Mouse (Mus musculus): ENCODE results near the gene Gipc2. TPM values are rescaled to one million over a fixed set of nuclear protein-coding genes. Genes with fewer than 3 reads are reported as not detected.
A peak's percentile ranks its signal among the peaks of the same experiment; 100 is the strongest.

Gene Gipc2
- polyA plus RNA-seq (2016; fragmentation: Nextera tagmentation; extraction: Ambion mirVana), result 2.6 and 2.9 TPM in 2 replicates

GRCm38 (mm10) chr3:152166099-152166423, at the start of gene Gipc2:
Gipc2 (minus strand) TSS chr3:152166230.
- 0 out of 2 replicates have a peak, but pooled peaks cover 3% of the 10 kb centered on the region for H3K9me3 ChIP-seq
- H3K27ac ChIP-seq, result peak within 1 kb of the TSS; percentile 83
- H3K36me3 ChIP-seq, result no peaks in the 10 kb centered on the region
- no peak for DNase-seq (ENCODE audit: low spot score)
- peaks cover 24% of the 10 kb centered on the region for H3K4me1 ChIP-seq (replicated peaks)
- H3K4me3 ChIP-seq, result peak within 1 kb of the TSS; percentile 70
- H3K27me3 ChIP-seq (ENCODE audit: insufficient read depth, poor library complexity, severe bottlenecking), result peaks cover 46% of the 10 kb centered on the region
- 6% methylated on average over 10 of the region's 10 CpGs for WGBS

GRCm38 (mm10) chr3:152213416-152213815, 47.4 kb upstream of the Gipc2 start:
- WGBS, result 86% methylated on average over 3 of the region's 3 CpGs
- Histone ChIP-seq H3K9me3 (no peaks in the 10 kb centered on the region), H3K27me3 (ENCODE audit: insufficient read depth, poor library complexity, severe bottlenecking) (no peaks in the 10 kb centered on the region), H3K27ac (no peak overlapping the region), H3K36me3 (peaks cover 59% of the 10 kb centered on the region), H3K4me3 (peak overlapping the region; percentile 99), H3K4me1 (replicated peaks) (peaks cover 35% of the 10 kb centered on the region)
- DNase-seq (ENCODE audit: low spot score), result no peak

GRCm38 (mm10) chr3:152211731-152212279, 45.8 kb upstream of the Gipc2 start:
- peaks cover 37% of the 10 kb centered on the region for H3K4me1 ChIP-seq (replicated peaks)
- peaks cover 53% of the 10 kb centered on the region for H3K36me3 ChIP-seq
- H3K9me3 ChIP-seq, result no peaks in the 10 kb centered on the region
- 51% methylated on average over 7 of the region's 7 CpGs for WGBS
- H3K27me3 ChIP-seq (ENCODE audit: insufficient read depth, poor library complexity, severe bottlenecking), result no peaks in the 10 kb centered on the region
- peak overlapping the region; percentile 100 for H3K27ac ChIP-seq
- no peak for DNase-seq (ENCODE audit: low spot score)
- peak overlapping the region; percentile 99 for H3K4me3 ChIP-seq

- Histone ChIP-seq H3K36me3 (peaks cover 43% of the 10 kb centered on the region), H3K4me3 (peak overlapping the region; percentile 99), H3K4me1 (replicated peaks) (peaks cover 37% of the 10 kb centered on the region), H3K9me3 (no peaks in the 10 kb centered on the region), H3K27me3 (ENCODE audit: insufficient read depth, poor library complexity, severe bottlenecking) (no peaks in the 10 kb centered on the region), H3K27ac (peak overlapping the region; percentile 100)
- under 1% methylated on average over 68 of the region's 68 CpGs for WGBS
- DNase-seq (ENCODE audit: low spot score), result peak; percentile 72
These were observed 44.8 kb upstream of the Gipc2 start for GRCm38 (mm10) chr3:152210728-152211391.

GRCm38 (mm10) chr3:152209967-152210634, 44.1 kb upstream of the Gipc2 start, which contains the start of the genes Dnajb4 and Fubp1:
Dnajb4 (minus strand) TSS chr3:152210302.
Fubp1 (plus strand) TSS chr3:152210422.
- peak within 1 kb of the TSS; percentile 100 for H3K27ac ChIP-seq
- peaks cover 36% of the 10 kb centered on the region for H3K36me3 ChIP-seq
- peaks cover 37% of the 10 kb centered on the region for H3K4me1 ChIP-seq (replicated peaks)
- no peaks in the 10 kb centered on the region for H3K27me3 ChIP-seq (ENCODE audit: insufficient read depth, poor library complexity, severe bottlenecking)
- H3K4me3 ChIP-seq, result peak within 1 kb of the TSS; percentile 99
- DNase-seq (ENCODE audit: low spot score), result peak; percentile 100
- H3K9me3 ChIP-seq, result no peaks in the 10 kb centered on the region
- WGBS, result under 1% methylated on average over 85 of the region's 85 CpGs

- Histone ChIP-seq H3K36me3 (peaks cover 28% of the 10 kb centered on the region), H3K27me3 (ENCODE audit: insufficient read depth, poor library complexity, severe bottlenecking) (no peaks in the 10 kb centered on the region), H3K4me1 (replicated peaks) (peaks cover 37% of the 10 kb centered on the region), H3K27ac (peak overlapping the region; percentile 100), H3K9me3 (no peaks in the 10 kb centered on the region), H3K4me3 (peak overlapping the region; percentile 99)
- DNase-seq (ENCODE audit: low spot score), result peak; percentile 62
- WGBS, result 10% methylated on average over 25 of the region's 25 CpGs
These were observed 43.3 kb upstream of the Gipc2 start for GRCm38 (mm10) chr3:152209177-152209966.

GRCm38 (mm10) chr3:152208096-152208885, 42.3 kb upstream of the Gipc2 start:
- Histone ChIP-seq H3K9me3 (no peaks in the 10 kb centered on the region), H3K36me3 (peaks cover 26% of the 10 kb centered on the region), H3K4me3 (peak overlapping the region; percentile 99), H3K4me1 (replicated peaks) (peaks cover 29% of the 10 kb centered on the region), H3K27me3 (ENCODE audit: insufficient read depth, poor library complexity, severe bottlenecking) (no peaks in the 10 kb centered on the region), H3K27ac (0 out of 2 replicates have a peak overlapping the region, but pooled peaks have one; percentile 23)
- WGBS, result 93% methylated on average over 7 of the region's 7 CpGs
- DNase-seq (ENCODE audit: low spot score), result no peak

GRCm38 (mm10) chr3:152207156-152207555, 41.1 kb upstream of the Gipc2 start:
- 96% methylated on average over 4 of the region's 4 CpGs for WGBS
- no peak for DNase-seq (ENCODE audit: low spot score)
- H3K4me3 ChIP-seq, result no peak overlapping the region

GRCm38 (mm10) chr3:152204577-152204976, 38.5 kb upstream of the Gipc2 start:
- Histone ChIP-seq H3K36me3 (peaks cover 10% of the 10 kb centered on the region), H3K4me1 (replicated peaks) (peaks cover 11% of the 10 kb centered on the region), H3K4me3 (no peak overlapping the region), H3K27ac (no peak overlapping the region), H3K27me3 (ENCODE audit: insufficient read depth, poor library complexity, severe bottlenecking) (no peaks in the 10 kb centered on the region), H3K9me3 (no peaks in the 10 kb centered on the region)
- DNase-seq (ENCODE audit: low spot score), result no peak
- WGBS, result 87% methylated on average over 3 of the region's 3 CpGs

More at GRCm38 (mm10) chr3:152207156-152207555, 41.1 kb upstream of the Gipc2 start:
- no peaks in the 10 kb centered on the region for H3K27me3 ChIP-seq (ENCODE audit: insufficient read depth, poor library complexity, severe bottlenecking)
- H3K9me3 ChIP-seq, result no peaks in the 10 kb centered on the region
- peaks cover 19% of the 10 kb centered on the region for H3K36me3 ChIP-seq
- H3K27ac ChIP-seq, result no peak overlapping the region
- peaks cover 18% of the 10 kb centered on the region for H3K4me1 ChIP-seq (replicated peaks)

- peaks cover 10% of the 10 kb centered on the region for H3K36me3 ChIP-seq
- no peak for DNase-seq (ENCODE audit: low spot score)
- H3K4me1 ChIP-seq (replicated peaks), result peaks cover 7% of the 10 kb centered on the region
- no peaks in the 10 kb centered on the region for H3K9me3 ChIP-seq
- H3K4me3 ChIP-seq, result no peak overlapping the region
- 77% methylated on average over 3 of the region's 3 CpGs for WGBS
- H3K27ac ChIP-seq, result no peak overlapping the region
- no peaks in the 10 kb centered on the region for H3K27me3 ChIP-seq (ENCODE audit: insufficient read depth, poor library complexity, severe bottlenecking)
These were observed 38.0 kb upstream of the Gipc2 start for GRCm38 (mm10) chr3:152203996-152204395.

- WGBS, result 89% methylated on average over 6 of the region's 6 CpGs
- H3K9me3 ChIP-seq, result no peaks in the 10 kb centered on the region
- H3K27me3 ChIP-seq (ENCODE audit: insufficient read depth, poor library complexity, severe bottlenecking), result no peaks in the 10 kb centered on the region
- no peak overlapping the region for H3K4me3 ChIP-seq
- DNase-seq (ENCODE audit: low spot score), result no peak
- H3K27ac ChIP-seq, result no peak overlapping the region
- H3K36me3 ChIP-seq, result peaks cover 10% of the 10 kb centered on the region
- peaks cover 2% of the 10 kb centered on the region for H3K4me1 ChIP-seq (replicated peaks)
These were observed 37.4 kb upstream of the Gipc2 start for GRCm38 (mm10) chr3:152203411-152203810.

- Histone ChIP-seq H3K9me3 (no peaks in the 10 kb centered on the region), H3K27me3 (ENCODE audit: insufficient read depth, poor library complexity, severe bottlenecking) (no peaks in the 10 kb centered on the region), H3K36me3 (peaks cover 10% of the 10 kb centered on the region), H3K4me3 (no peak overlapping the region), H3K27ac (no peak overlapping the region), H3K4me1 (replicated peaks) (no peaks in the 10 kb centered on the region)
- DNase-seq (ENCODE audit: low spot score), result no peak
These were observed 36.9 kb upstream of the Gipc2 start for GRCm38 (mm10) chr3:152202942-152203341.

All from hindbrain, embryonic 10.5 days (tissue).